Mouse (Mus musculus) embryonic facial prominence, embryonic 11.5 days (tissue): Measurements from ENCODE around the gene Syne2. TPM values are rescaled to one million over a fixed set of nuclear protein-coding genes. Genes with fewer than 3 reads are reported as not detected.

Source experiments
- ATAC-seq: fragments of 200-750 bp; cut with Nextera tagmentation; replicated peaks from 2 replicates; pipeline ENCODE4 v1.8.0; 2017; ENCODE audit warnings: low read depth; ENCODE audit not compliant: insufficient number of reproducible peaks, low FRiP score, low TSS enrichment
- DNase-seq: peaks from one replicate; pipeline ENCODE4 v3.0.0-alpha.2; 2015; ENCODE audit warnings: low spot score
- H3K27ac ChIP-seq: fragments of 300-500 bp; sonication (generic); replicated peaks from 2 replicates; pipeline ENCODE4 v1.5.1; 2014; ENCODE audit warnings: mild to moderate bottlenecking, low read depth, low read length, control low read depth
- H3K27me3 ChIP-seq: fragments of 300-500 bp; sonication (generic); 2 replicates; pipeline ENCODE4 v1.6.1; 2014; ENCODE audit warnings: mild to moderate bottlenecking, low read length, moderate library complexity, mixed read lengths; ENCODE audit not compliant: control insufficient read depth, insufficient read depth
- H3K36me3 ChIP-seq: fragments of 300-500 bp; sonication (generic); replicated peaks from 2 replicates; pipeline ENCODE4 v1.6.1; 2014; ENCODE audit warnings: low read depth, mild to moderate bottlenecking, low read length, moderate library complexity, mixed read lengths; ENCODE audit not compliant: control insufficient read depth, insufficient read depth
- H3K4me1 ChIP-seq: fragments of 300-500 bp; sonication (generic); 2 replicates; pipeline ENCODE4 v1.6.1; 2014; ENCODE audit warnings: low read length, mixed read lengths; ENCODE audit not compliant: control insufficient read depth, insufficient read depth
- H3K4me2 ChIP-seq: fragments of 300-500 bp; sonication (generic); 2 replicates; pipeline ENCODE4 v1.6.1; 2014; ENCODE audit warnings: low read depth, mild to moderate bottlenecking, control low read depth, low read length, moderate library complexity
- H3K4me3 ChIP-seq: fragments of 300-500 bp; sonication (generic); 2 replicates; pipeline ENCODE4 v1.5.1; 2014; ENCODE audit warnings: low read depth, low read length, control low read depth
- H3K9ac ChIP-seq: fragments of 300-500 bp; sonication (generic); replicated peaks from 2 replicates; pipeline ENCODE4 v1.6.1; 2014; ENCODE audit warnings: mild to moderate bottlenecking, control low read depth, low read length
- H3K9me3 ChIP-seq: fragments of 300-500 bp; sonication (generic); replicated peaks from 2 replicates; pipeline ENCODE4 v1.6.1; 2016; ENCODE audit warnings: mild to moderate bottlenecking, low read length, inconsistent platforms, mixed read lengths; ENCODE audit not compliant: control insufficient read depth
- WGBS: fragments of 180-500 bp; shearing (Covaris S2); extraction: QIAGEN DNeasy Blood & Tissue Kit; methylation state at CpG from one replicate; pipeline ENCODE4 v1.1.7; 2014; 5-methylcytosine and 5-hydroxymethylcytosine counted together
- polyA plus RNA-seq: library from polyadenylated mRNA; unstranded; fragments of >200 nt; fragmentation: Nextera tagmentation; extraction: Ambion mirVana; gene quantifications from 2 replicates; pipeline ENCODE4 v1.2.1, GENCODE M21; 2014

Gene Syne2
- polyA plus RNA-seq, 1 experiment from 2014 or later, result 73.0 TPM

DNA sequence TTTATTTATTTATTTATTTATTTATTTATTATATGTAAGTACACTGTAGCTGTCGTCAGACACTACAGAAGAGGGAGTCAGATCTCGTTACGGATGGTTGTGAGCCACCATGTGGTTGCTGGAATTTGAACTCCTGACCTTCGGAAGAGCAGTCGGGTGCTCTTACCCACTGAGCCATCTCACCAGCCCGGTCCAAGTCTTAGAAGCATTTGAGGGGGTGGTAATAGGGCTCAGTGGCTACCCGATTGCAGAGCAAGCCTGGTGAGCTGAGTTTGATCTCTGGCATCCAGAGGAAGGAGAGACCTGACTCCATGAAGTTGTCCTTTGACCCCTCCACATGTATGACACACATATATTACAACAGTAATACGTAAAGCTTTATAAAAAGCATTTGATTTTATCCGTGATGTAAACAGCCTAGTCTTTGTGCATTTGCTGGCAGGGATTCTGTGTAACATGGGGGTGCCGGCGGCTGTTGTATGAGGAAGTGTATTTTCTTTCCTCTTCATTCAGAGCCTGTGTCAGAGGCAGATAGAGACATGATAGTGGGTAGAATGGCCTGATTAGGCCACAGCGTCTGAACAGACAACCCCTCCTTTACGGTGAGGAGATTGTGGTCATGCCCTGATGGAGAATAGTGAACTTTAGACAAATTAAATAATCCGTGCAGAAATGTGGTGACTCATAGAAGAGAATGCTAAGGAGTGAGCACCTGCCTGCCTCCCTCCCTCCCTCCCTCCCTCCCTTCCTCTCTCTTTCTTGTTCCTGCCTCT is 38.3 kb downstream of the Syne2 start:
- Histone ChIP-seq H3K27ac (no peak overlapping the region), H3K9ac (no peak overlapping the region), H3K27me3 (no peaks in the 10 kb centered on the region), H3K4me1 (no peaks in the 10 kb centered on the region), H3K9me3 (no peaks in the 10 kb centered on the region), H3K36me3 (no peaks in the 10 kb centered on the region), H3K4me2 (no peak overlapping the region), H3K4me3 (no peak overlapping the region)
- DNase-seq (no peak), ATAC-seq (no peak)
- 68% methylated on average over 14 of the region's 14 CpGs for WGBS

DNA sequence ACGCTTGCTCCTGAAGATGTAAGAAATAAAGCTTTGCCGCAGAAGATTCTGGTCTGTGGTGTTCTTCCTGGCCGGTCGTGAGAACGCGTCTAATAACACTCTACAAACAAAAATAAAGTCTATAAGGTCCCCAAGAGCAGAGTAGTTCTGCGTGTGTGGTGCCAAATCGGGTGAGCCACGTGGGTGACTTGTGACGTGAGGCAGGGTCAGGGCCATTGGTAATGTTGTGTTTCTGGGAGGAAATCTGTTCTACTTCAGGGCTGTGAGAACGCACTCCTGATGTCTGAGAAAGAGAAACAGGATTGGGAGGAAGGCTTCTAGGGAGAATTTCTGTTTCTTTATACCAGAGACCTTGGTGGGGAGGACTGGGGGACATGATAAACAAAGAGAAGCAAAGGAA is 42.0 kb downstream of the Syne2 start:
- H3K4me1 ChIP-seq, result no peaks in the 10 kb centered on the region
- 85% methylated on average over 10 of the region's 11 CpGs for WGBS

DNA sequence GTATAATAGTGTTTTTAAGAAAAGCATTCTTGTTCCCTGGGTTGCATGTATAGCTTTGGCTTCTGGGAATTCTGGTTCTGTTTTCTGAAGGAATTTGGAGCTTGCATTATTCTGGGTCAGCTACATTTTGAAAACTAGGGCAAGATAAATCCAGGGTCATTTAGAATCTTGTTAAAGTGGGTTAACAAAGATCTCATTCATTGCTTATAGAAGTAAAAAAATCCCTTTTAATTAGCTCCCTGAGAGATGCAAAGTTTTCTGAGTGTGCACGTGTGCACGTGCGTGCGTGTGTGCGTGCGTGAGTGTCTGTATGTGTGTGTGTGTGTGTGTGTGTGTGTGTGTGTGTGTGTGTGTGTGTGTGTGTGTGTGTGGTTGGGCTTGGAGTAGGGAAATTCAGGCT is 42.9 kb downstream of the Syne2 start:
- Histone ChIP-seq H3K27me3 (no peaks in the 10 kb centered on the region), H3K4me2 (no peak overlapping the region), H3K4me1 (no peaks in the 10 kb centered on the region), H3K27ac (no peak overlapping the region), H3K9me3 (no peaks in the 10 kb centered on the region), H3K9ac (no peak overlapping the region), H3K36me3 (no peaks in the 10 kb centered on the region), H3K4me3 (no peak overlapping the region)
- WGBS, result 88% methylated on average over 6 of the region's 6 CpGs
- no peak for DNase-seq
- ATAC-seq, result no peak

More for the DNA sequence above, 42.0 kb downstream of the Syne2 start:
- no peaks in the 10 kb centered on the region for H3K27me3 ChIP-seq
- no peak for ATAC-seq
- no peak overlapping the region for H3K4me3 ChIP-seq
- no peak for DNase-seq
- no peaks in the 10 kb centered on the region for H3K36me3 ChIP-seq
- no peaks in the 10 kb centered on the region for H3K9me3 ChIP-seq
- H3K9ac ChIP-seq, result no peak overlapping the region
- H3K4me2 ChIP-seq, result no peak overlapping the region
- no peak overlapping the region for H3K27ac ChIP-seq

DNA sequence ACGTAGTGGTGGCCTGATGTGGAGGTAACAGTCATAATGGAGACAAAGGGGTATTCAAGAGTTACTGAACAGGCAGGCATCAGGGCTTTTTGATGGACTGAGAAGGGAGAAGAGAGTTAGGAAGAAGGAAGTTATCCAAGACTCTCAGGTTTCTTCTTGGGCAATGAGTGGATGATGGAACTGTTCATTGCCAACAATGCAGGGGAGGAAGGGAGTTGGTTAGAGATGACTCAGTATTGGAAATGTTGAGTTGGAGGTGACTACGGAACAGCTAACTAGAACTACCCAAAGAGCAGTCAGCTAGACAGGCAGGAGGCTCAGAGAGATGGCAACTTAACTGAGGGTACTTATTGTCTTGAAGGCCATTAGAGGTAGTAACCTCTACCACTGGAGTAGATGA is 47.2 kb downstream of the Syne2 start:
- Histone ChIP-seq H3K27me3 (no peaks in the 10 kb centered on the region), H3K4me1 (peaks cover 5% of the 10 kb centered on the region), H3K4me2 (no peak overlapping the region), H3K9me3 (no peaks in the 10 kb centered on the region), H3K27ac (no peak overlapping the region), H3K4me3 (no peak overlapping the region), H3K36me3 (no peaks in the 10 kb centered on the region), H3K9ac (no peak overlapping the region)
- WGBS, result 86% methylated on average over 2 of the region's 2 CpGs
- ATAC-seq (no peak), DNase-seq (no peak)

DNA sequence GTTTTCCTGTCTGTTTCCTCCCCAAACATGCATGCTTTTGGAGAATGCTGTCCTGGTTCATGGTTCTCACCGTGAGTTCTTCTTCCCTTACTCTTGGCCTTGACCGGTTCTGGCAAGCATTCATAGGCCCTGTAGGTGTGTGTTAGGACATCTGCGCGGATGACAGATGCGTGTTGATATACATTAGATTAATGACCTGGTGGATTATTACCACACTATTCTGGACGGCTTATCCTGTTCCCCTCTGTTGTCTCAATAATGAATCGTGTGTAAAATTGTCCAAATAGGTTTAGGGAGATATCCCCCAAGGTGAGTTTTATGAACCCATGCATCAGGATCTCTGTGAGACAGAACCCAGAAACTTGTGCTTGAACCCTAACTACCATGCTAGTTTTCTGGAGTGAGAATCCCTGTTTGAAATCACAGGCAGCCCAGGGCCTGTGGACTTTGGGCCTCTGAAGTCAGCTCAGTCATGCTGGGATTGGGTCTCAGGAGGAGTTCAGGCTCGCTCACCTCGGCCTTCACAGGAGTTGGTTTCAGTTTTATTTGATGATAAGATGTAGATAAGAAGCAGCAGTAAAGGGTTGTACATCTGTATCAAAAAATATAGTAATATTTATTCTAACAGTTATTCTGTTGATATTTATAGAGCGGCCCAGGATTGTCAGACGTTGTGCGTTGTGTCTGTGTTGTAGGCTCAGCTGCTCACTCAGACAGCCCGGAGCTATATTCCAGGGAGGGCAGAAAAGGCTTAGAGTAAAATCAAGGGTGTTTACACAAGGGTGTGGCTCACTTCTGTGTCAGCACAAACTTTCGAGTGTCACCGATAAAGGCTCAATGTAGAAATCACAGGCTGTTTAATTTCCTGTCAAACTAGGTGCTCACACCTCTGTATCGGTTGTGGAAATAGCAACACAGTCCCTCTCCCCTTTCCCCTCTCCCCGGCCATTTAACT is 48.8 kb downstream of the Syne2 start:
- no peak for ATAC-seq

DNA sequence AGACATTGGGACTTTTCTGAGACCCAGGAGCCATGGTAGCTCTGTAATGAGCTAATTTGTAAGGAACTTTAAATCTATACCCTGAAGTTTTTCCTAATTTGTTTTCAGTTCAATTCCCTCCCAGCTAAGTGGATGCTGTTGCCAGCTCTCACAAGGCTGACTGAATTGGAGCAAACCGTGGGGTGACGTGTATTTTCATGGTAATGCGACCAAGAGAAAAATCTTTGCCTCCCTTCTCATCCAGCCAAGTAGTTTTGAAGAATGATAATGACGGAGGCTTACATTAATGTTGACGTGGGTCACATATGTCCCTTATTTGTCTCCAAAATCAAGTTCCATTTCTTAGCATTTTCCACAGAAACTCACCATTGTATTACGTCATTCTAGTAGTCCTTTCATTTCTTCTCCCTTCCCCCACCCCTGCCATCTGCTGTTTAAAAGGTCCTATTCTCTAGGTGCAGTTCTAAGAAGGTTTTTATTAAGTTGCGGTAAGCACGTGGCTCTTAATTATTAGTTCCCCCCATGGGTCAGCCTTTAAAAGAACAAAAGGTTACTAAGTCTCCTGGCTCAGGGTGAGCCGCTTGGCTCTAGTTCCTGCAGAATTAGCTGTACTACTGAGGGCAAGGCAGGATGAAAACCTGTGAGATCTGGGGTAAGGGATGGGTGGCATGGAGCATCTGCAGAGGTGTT is 55.8 kb downstream of the Syne2 start:
- Histone ChIP-seq H3K36me3 (no peaks in the 10 kb centered on the region), H3K4me3 (no peak overlapping the region), H3K4me2 (peak overlapping the region; percentile 26), H3K27me3 (no peaks in the 10 kb centered on the region), H3K27ac (peak overlapping the region; percentile 48; the same call in 1 of the 2 replicates), H3K9me3 (no peaks in the 10 kb centered on the region), H3K9ac (peak overlapping the region; percentile 7), H3K4me1 (peaks cover 10% of the 10 kb centered on the region)
- DNase-seq, result peak; percentile 68
- WGBS, result 27% methylated on average over 9 of the region's 9 CpGs
- peak; percentile 17; the same call in 1 of the 2 replicates for ATAC-seq

More for the DNA sequence above, 48.8 kb downstream of the Syne2 start:
- WGBS, result 80% methylated on average over 17 of the region's 17 CpGs
- no peak overlapping the region for H3K9ac ChIP-seq
- no peaks in the 10 kb centered on the region for H3K36me3 ChIP-seq
- no peak overlapping the region for H3K27ac ChIP-seq
- no peak overlapping the region for H3K4me2 ChIP-seq
- H3K4me3 ChIP-seq, result no peak overlapping the region
- no peaks in the 10 kb centered on the region for H3K9me3 ChIP-seq
- H3K27me3 ChIP-seq, result no peaks in the 10 kb centered on the region
- H3K4me1 ChIP-seq, result peaks cover 5% of the 10 kb centered on the region
- DNase-seq, result no peak

DNA sequence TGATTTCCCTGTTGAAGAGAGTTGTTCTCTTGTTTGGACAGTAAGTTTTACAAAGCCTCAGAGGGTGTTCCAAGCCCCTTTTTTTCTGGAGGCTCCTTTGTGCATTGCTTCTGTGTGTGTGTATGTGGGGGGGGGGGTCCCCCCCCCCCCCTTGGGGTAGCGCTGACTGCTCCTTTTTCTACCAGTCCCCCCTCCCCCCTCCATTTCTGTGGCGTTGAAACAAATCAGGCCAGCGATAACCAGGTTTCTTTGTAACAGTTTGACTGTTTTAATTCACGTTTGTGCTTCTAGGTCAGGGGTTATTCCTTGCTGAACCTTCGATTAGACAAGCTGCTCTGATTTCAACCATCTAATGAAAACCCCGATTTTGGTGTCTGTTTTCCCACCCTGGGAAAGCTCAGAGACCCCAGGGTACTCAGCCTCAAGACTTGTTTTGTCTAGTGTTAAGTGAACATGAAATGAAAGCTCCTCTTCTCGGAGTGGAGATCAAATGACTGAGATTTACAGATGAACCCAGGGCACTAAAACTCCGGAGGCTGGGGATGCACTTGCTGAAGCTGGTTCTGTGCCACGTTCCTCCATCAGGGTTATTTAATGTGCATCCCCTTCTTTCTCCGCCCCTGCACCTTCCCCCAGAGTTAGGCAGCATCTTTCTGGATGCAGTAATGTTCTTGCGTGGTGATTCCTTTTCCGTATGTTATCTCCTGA is 56.5 kb downstream of the Syne2 start:
- Histone ChIP-seq H3K27me3 (no peaks in the 10 kb centered on the region), H3K9me3 (no peaks in the 10 kb centered on the region), H3K36me3 (no peaks in the 10 kb centered on the region), H3K9ac (peak overlapping the region; percentile 11), H3K4me3 (no peak overlapping the region), H3K27ac (peak overlapping the region; percentile 48), H3K4me1 (peaks cover 5% of the 10 kb centered on the region), H3K4me2 (peak overlapping the region; percentile 26)
- 16% methylated on average over 12 of the region's 12 CpGs for WGBS
- ATAC-seq (peak; percentile 18; the same call in 1 of the 2 replicates), DNase-seq (peak; percentile 60)
